Mouse (Mus musculus): ENCODE data around the gene Alg9. TPM values are rescaled to one million over a fixed set of nuclear protein-coding genes. Genes with fewer than 3 reads are reported as not detected.

Alg9 gene
- polyA plus RNA-seq, 1 experiment = 23.2 TPM

DNA sequence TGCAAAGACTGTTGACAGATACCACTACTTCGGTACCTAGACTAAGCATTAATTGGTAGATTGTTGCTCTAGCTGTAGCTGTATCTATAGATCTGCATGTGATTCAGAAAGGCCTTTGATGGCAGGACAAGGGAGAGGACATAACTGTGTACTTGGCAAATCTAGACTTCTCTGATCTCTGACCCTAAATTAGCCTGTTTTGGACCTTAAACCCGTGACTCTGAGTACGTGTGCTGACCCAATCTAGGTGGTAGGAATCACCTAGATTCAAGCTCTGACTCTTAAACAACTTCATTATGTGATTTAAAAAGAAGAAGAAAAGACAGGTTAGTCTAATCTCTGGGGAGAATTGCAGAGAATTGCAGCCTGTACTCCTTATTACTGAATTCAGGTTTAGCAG lies 70.3 kb downstream of the Alg9 start, which contains the start of gene Ppp2r1b:
Ppp2r1b (plus strand) TSS at position 221 of the 400 bp plus-strand sequence.
- Histone ChIP-seq H3K4me1 (replicated peaks; ENCODE audit: control insufficient read depth, insufficient read depth, low read length) (peaks cover 12% of the 10 kb centered on the region), H3K4me3 (ENCODE audit: control insufficient read depth, insufficient read depth, low read length) (no peak within 1 kb of the TSS), H3K27me3 (ENCODE audit: control insufficient read depth, insufficient read depth, low read length) (no peaks in the 10 kb centered on the region), H3K27ac (ENCODE audit: control insufficient read depth, insufficient read depth, low read length) (no peak within 1 kb of the TSS), H3K36me3 (ENCODE audit: control insufficient read depth, insufficient read depth, low read length) (no peaks in the 10 kb centered on the region)
- WGBS = over 99% methylated on average over 3 of the region's 3 CpGs
- TF ChIP-seq POLR2A (IDR thresholded peaks at IDR 0.05; ENCODE audit: control insufficient read depth, extremely low read depth, insufficient read depth, low read length, poor library complexity) = no peak
- TF ChIP-seq CTCF (IDR thresholded peaks at IDR 0.05; ENCODE audit: borderline replicate concordance, control insufficient read depth, extremely low read depth, insufficient read depth, low read length, poor library complexity) = no peak
- no peak for DNase-seq

DNA sequence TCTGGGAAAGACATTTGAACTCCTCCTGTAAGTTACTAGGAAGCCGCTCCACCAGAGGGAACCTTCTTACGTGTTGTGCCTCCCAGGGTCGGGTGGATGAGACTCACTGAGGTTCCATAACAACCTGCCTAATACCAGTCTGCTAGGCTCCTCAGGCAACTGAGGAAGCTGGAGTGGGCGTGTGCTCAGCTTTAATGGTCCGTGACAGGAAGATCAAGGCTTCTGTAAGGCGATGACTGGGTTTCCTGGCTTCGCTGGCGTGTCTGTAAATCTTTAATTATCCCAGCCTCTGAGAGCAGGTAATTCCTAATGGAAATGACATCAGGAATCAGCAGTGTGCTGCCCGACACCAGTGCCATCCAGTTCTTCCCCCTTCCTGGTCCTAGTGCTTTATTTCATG lies 70.7 kb downstream of the Alg9 start:
- Histone ChIP-seq H3K36me3 (ENCODE audit: control insufficient read depth, insufficient read depth, low read length) (no peaks in the 10 kb centered on the region), H3K4me1 (replicated peaks; ENCODE audit: control insufficient read depth, insufficient read depth, low read length) (peaks cover 16% of the 10 kb centered on the region), H3K27me3 (ENCODE audit: control insufficient read depth, insufficient read depth, low read length) (no peaks in the 10 kb centered on the region), H3K4me3 (ENCODE audit: control insufficient read depth, insufficient read depth, low read length) (no peak overlapping the region), H3K27ac (ENCODE audit: control insufficient read depth, insufficient read depth, low read length) (no peak overlapping the region)
- DNase-seq = no peak
- 85% methylated on average over 9 of the region's 9 CpGs for WGBS
- TF ChIP-seq POLR2A (IDR thresholded peaks at IDR 0.05; ENCODE audit: control insufficient read depth, extremely low read depth, insufficient read depth, low read length, poor library complexity) (no peak), CTCF (IDR thresholded peaks at IDR 0.05; ENCODE audit: borderline replicate concordance, control insufficient read depth, extremely low read depth, insufficient read depth, low read length, poor library complexity) (no peak)

DNA sequence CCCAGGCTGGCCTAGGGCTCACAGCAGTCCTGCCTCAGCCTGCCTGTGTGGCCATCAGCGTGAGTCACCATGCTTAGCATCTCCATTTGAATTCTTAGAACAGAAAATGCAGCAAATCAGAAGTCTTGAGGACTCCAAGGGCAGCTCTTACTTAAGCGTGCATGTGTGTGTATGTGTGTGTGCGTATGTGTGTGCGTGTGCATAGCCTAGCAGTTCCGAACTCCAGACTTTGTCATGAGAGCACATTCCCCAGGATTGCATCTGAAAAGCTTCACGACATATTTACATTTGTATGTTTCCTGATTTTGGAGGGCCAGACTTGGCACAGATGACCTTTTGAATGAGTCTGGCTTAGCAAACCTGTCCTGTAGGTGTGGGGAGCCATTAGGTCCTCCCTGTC lies 72.3 kb downstream of the Alg9 start:
- TF ChIP-seq CTCF (IDR thresholded peaks at IDR 0.05; ENCODE audit: borderline replicate concordance, control insufficient read depth, extremely low read depth, insufficient read depth, low read length, poor library complexity) (no peak), POLR2A (IDR thresholded peaks at IDR 0.05; ENCODE audit: control insufficient read depth, extremely low read depth, insufficient read depth, low read length, poor library complexity) (no peak)
- Histone ChIP-seq H3K36me3 (ENCODE audit: control insufficient read depth, insufficient read depth, low read length) (no peaks in the 10 kb centered on the region), H3K4me3 (ENCODE audit: control insufficient read depth, insufficient read depth, low read length) (no peak overlapping the region), H3K4me1 (replicated peaks; ENCODE audit: control insufficient read depth, insufficient read depth, low read length) (peaks cover 11% of the 10 kb centered on the region; the same call in 1 of the 2 replicates), H3K27me3 (ENCODE audit: control insufficient read depth, insufficient read depth, low read length) (no peaks in the 10 kb centered on the region), H3K27ac (ENCODE audit: control insufficient read depth, insufficient read depth, low read length) (no peak overlapping the region)
- 94% methylated on average over 6 of the region's 6 CpGs for WGBS
- no peak for DNase-seq

DNA sequence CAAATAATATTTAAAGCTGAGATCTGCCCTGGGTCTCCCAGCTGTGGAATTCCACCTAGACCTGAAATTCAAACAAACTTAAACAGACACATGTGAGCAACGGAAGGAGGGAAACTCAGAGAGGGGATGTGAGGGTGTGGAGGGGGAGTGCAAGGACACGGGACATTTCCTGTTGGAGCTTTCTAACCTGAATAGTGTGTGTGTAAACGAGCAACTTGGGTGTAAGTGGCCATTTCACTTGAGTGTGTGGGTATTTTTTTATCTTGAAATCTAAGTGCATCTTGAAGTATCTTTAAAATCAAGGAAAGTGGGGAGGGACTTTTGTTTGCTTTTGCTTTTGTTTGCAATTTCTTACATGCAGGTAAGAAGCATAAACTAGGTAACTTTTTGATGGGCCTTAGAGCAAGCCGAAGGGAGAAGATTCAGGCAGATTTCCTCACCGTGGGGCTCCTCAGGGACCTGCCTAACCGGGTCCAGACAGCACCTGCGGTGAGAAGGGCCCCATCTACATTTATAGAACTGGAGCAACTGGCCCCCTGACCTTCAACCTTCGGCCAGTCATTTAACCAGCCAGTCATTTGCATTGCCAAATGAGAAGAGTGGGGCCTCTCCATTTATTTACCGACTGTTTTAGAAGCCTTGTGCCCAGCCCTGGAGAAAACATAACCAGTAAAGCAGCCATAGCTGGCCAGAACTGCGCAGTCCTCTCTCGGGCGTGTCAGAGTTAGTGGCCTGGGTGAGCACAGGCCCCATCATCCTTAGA lies 73.0 kb downstream of the Alg9 start:
- H3K36me3 ChIP-seq (ENCODE audit: control insufficient read depth, insufficient read depth, low read length) = no peaks in the 10 kb centered on the region
- no peak for TF ChIP-seq CTCF (IDR thresholded peaks at IDR 0.05; ENCODE audit: borderline replicate concordance, control insufficient read depth, extremely low read depth, insufficient read depth, low read length, poor library complexity)
- TF ChIP-seq POLR2A (IDR thresholded peaks at IDR 0.05; ENCODE audit: control insufficient read depth, extremely low read depth, insufficient read depth, low read length, poor library complexity) = no peak
- WGBS = 89% methylated on average over 12 of the region's 12 CpGs
- no peak overlapping the region for H3K4me3 ChIP-seq (ENCODE audit: control insufficient read depth, insufficient read depth, low read length)
- H3K27me3 ChIP-seq (ENCODE audit: control insufficient read depth, insufficient read depth, low read length) = no peaks in the 10 kb centered on the region
- H3K4me1 ChIP-seq (replicated peaks; ENCODE audit: control insufficient read depth, insufficient read depth, low read length) = peaks cover 16% of the 10 kb centered on the region; the same call in 1 of the 2 replicates
- DNase-seq = no peak
- no peak overlapping the region for H3K27ac ChIP-seq (ENCODE audit: control insufficient read depth, insufficient read depth, low read length)

DNA sequence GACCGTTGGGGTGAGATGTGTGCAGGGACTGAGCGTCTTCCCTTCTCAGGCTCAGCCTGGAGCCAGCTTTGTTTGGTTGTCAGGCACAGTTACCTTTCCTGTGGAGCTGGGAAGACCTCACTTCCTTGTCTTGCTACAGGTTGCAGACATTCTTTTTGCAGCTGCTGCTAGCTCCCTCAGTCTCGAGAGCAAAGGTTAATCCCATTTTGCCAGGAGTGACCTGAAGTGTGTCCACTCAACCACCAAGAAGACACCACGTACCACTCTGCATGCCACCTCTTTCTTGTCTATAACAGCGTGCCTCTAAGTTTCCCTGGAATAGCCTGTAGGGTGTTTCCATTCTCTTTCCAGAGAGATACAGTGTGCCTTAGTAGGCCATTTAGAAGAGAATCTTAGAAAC lies 74.0 kb downstream of the Alg9 start:
- Histone ChIP-seq H3K36me3 (ENCODE audit: control insufficient read depth, insufficient read depth, low read length) (no peaks in the 10 kb centered on the region), H3K4me1 (replicated peaks; ENCODE audit: control insufficient read depth, insufficient read depth, low read length) (peaks cover 19% of the 10 kb centered on the region; the same call in 1 of the 2 replicates), H3K27me3 (ENCODE audit: control insufficient read depth, insufficient read depth, low read length) (no peaks in the 10 kb centered on the region), H3K27ac (ENCODE audit: control insufficient read depth, insufficient read depth, low read length) (no peak overlapping the region), H3K4me3 (ENCODE audit: control insufficient read depth, insufficient read depth, low read length) (no peak overlapping the region)
- TF ChIP-seq CTCF (IDR thresholded peaks at IDR 0.05; ENCODE audit: borderline replicate concordance, control insufficient read depth, extremely low read depth, insufficient read depth, low read length, poor library complexity) = no peak
- no peak for TF ChIP-seq POLR2A (IDR thresholded peaks at IDR 0.05; ENCODE audit: control insufficient read depth, extremely low read depth, insufficient read depth, low read length, poor library complexity)
- DNase-seq = no peak
- 90% methylated on average over 5 of the region's 5 CpGs for WGBS

DNA sequence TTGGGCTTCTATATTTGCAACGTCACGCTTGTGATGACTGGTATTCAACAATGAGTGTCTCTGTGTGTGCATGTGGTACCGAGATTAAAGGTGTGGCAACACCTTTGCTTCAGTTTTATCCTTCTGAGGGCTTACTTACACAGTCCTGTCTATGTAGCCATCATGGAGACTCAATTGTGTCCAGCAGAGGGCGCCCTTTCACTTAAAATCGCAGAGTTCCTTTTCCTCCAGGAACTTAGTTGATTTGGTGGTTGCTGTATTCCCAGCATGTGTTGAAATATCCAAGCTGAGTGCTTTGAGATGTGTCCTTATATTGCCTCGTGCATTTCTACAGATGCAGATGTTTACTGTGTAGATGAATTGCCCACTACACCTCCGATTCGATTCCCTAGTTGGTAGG lies 74.4 kb downstream of the Alg9 start:
- WGBS = 15% methylated on average over 8 of the region's 8 CpGs
- no peaks in the 10 kb centered on the region for H3K36me3 ChIP-seq (ENCODE audit: control insufficient read depth, insufficient read depth, low read length)
- no peak for TF ChIP-seq CTCF (IDR thresholded peaks at IDR 0.05; ENCODE audit: borderline replicate concordance, control insufficient read depth, extremely low read depth, insufficient read depth, low read length, poor library complexity)
- no peak for TF ChIP-seq POLR2A (IDR thresholded peaks at IDR 0.05; ENCODE audit: control insufficient read depth, extremely low read depth, insufficient read depth, low read length, poor library complexity)
- H3K4me3 ChIP-seq (ENCODE audit: control insufficient read depth, insufficient read depth, low read length) = no peak overlapping the region
- peaks cover 19% of the 10 kb centered on the region; the same call in 1 of the 2 replicates for H3K4me1 ChIP-seq (replicated peaks; ENCODE audit: control insufficient read depth, insufficient read depth, low read length)
- H3K27me3 ChIP-seq (ENCODE audit: control insufficient read depth, insufficient read depth, low read length) = no peaks in the 10 kb centered on the region
- DNase-seq = peak; percentile 85
- H3K27ac ChIP-seq (ENCODE audit: control insufficient read depth, insufficient read depth, low read length) = no peak overlapping the region

Measured in thymus, adult 2 months (tissue).